Mouse (Mus musculus) thymus, adult 2 months (tissue): Measurements from ENCODE around the gene Gm9803.

Source experiments
- CTCF ChIP-seq: fragments of 200-500 bp; IDR thresholded peaks from 2 replicates; pipeline ENCODE4 v1.5.1; 2012; ENCODE audit warnings: mild to moderate bottlenecking, control low read depth, low read length, moderate library complexity, borderline replicate concordance; ENCODE audit not compliant: control insufficient read depth, poor library complexity, insufficient read depth; ENCODE audit errors: extremely low read depth
- POLR2A ChIP-seq: fragments of 200-500 bp; IDR thresholded peaks from 2 replicates; pipeline ENCODE4 v1.6.1; 2012; ENCODE audit warnings: mild to moderate bottlenecking, low read length, control low read depth, moderate library complexity; ENCODE audit not compliant: control insufficient read depth, poor library complexity, insufficient read depth; ENCODE audit errors: extremely low read depth

GRCm38 (mm10) chr10:43489550-43489949, 34.3 kb upstream of the Gm9803 start:
- TF ChIP-seq CTCF (no peak), POLR2A (no peak)
